Mouse (Mus musculus): ENCODE results near the gene Gramd1c. TPM values are rescaled to one million over a fixed set of nuclear protein-coding genes. Genes with fewer than 3 reads are reported as not detected.

Gene Gramd1c
- 1.6 and 2.1 TPM in 2 replicates for total RNA-seq (2021)
- long read RNA-seq, transcript Gramd1c-204 (18 exons, 2,046 nt) = major isoform, 5 of 15 reads
- long read RNA-seq, partial matches to known transcripts = 0 of 15 reads
- long read RNA-seq, other reads (novel, unspliced or antisense) = 9 of 15 reads

GRCm38 (mm10) chr16:44063025-44063894 is at the start of gene Gramd1c:
TSS of gene Gramd1c (minus strand) at chr16:44063345.
- peak; percentile 68 for DNase-seq

- no peak for DNase-seq
These were observed 45.9 kb upstream of the Gramd1c start for GRCm38 (mm10) chr16:44109002-44109401.

- DNase-seq = no peak
These were observed 42.1 kb upstream of the Gramd1c start for GRCm38 (mm10) chr16:44105211-44105610.

GRCm38 (mm10) chr16:44103806-44104766 is 40.9 kb upstream of the Gramd1c start:
- no peak for DNase-seq

GRCm38 (mm10) chr16:44102925-44103324 is 39.8 kb upstream of the Gramd1c start:
- no peak for DNase-seq

GRCm38 (mm10) chr16:44101181-44101710 is 38.1 kb upstream of the Gramd1c start:
- DNase-seq = no peak

GRCm38 (mm10) chr16:44099377-44099776 is 36.2 kb upstream of the Gramd1c start:
- DNase-seq = no peak

- no peak for DNase-seq
These were observed 24.5 kb upstream of the Gramd1c start for GRCm38 (mm10) chr16:44087650-44088049.

- DNase-seq = no peak
These were observed 1.8 kb downstream of the Gramd1c start for GRCm38 (mm10) chr16:44061341-44061740.

- no peak for DNase-seq
These were observed 2.4 kb downstream of the Gramd1c start for GRCm38 (mm10) chr16:44060604-44061286.

GRCm38 (mm10) chr16:44058745-44059144 is 4.4 kb downstream of the Gramd1c start:
- peak; percentile 34 for DNase-seq

GRCm38 (mm10) chr16:44055766-44056165 is 7.4 kb downstream of the Gramd1c start:
- no peak for DNase-seq

GRCm38 (mm10) chr16:44053265-44053664 is 9.9 kb downstream of the Gramd1c start:
- no peak for DNase-seq

GRCm38 (mm10) chr16:44052390-44052789 is 10.8 kb downstream of the Gramd1c start:
- DNase-seq = no peak

- no peak for DNase-seq
These were observed 13.0 kb downstream of the Gramd1c start for GRCm38 (mm10) chr16:44050139-44050538.

GRCm38 (mm10) chr16:44039112-44039511 is 24.0 kb downstream of the Gramd1c start:
- DNase-seq = no peak

GRCm38 (mm10) chr16:44035221-44035620 is 27.9 kb downstream of the Gramd1c start:
- DNase-seq = no peak

- no peak for DNase-seq
These were observed 29.8 kb downstream of the Gramd1c start for GRCm38 (mm10) chr16:44033365-44033764.

- DNase-seq = no peak
These were observed 33.9 kb downstream of the Gramd1c start for GRCm38 (mm10) chr16:44029273-44029672.

GRCm38 (mm10) chr16:44026822-44027221 is 36.3 kb downstream of the Gramd1c start:
- DNase-seq = no peak

- no peak for DNase-seq
These were observed 36.9 kb downstream of the Gramd1c start for GRCm38 (mm10) chr16:44026210-44026609.

All from adrenal gland, postnatal 25 days (tissue).